Mouse (Mus musculus) brain, adult 2 months (tissue): ENCODE data around the gene Gfra4.
"Not testable (repeated sequence)": the region's sequence is repeated elsewhere in the genome, so short reads cannot be mapped to it uniquely, and the experiment has no call there.

Experiments
- DNase-seq: peaks from one replicate; pipeline ENCODE4 v3.0.0; 2011; ENCODE audit warnings: low read depth, low spot score

The Gfra4 gene

GRCm38 (mm10) chr2:131052043-131052442 lies 9.2 kb upstream of the Gfra4 start:
- DNase-seq = no peak

DNA sequence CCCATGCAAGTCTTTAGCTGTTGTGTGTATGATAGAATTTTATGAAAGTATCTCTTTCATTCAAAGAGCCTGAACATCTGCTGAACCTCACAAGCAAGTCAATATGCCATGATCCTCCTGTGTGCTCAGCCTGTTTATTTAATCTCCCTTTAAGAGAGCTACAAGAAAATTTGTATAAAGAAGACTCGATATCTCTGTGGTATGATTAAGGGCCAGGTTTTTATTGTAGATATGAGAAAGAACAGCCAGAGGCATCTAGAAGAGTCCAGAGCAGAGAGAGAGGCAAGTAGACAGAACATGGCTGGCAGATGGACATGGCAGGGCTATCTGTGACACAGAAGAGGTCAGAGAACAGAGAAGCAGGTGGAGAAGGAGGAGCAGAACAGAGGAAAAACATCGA lies 3.1 kb upstream of the Gfra4 start:
- DNase-seq = no peak

GRCm38 (mm10) chr2:131044989-131045720 lies 2.3 kb upstream of the Gfra4 start:
- DNase-seq = no peak

DNA sequence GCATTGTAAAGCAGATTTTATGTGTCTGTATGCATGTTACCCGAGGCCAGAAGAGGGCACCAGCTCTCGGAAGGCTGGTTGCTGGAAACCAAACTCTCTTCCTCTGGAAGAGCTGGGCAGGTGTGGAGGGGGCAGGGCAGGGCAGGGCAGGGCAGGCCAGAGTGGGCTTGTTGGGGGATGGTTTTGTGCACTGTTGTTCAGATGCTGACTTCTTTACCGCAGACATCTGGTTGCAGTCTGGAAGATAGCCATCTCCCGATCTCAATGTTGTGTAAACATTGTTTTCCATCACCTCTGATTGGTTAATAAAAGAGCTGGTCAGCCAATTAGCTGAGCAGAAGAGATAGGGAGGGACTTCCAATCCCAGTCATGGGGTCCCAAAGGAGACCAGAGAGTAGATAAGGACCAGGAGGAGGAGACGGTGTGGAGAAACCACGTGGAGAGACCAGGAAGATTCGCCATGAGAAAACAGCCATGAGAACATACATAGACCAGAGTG lies 1.5 kb upstream of the Gfra4 start:
- no peak for DNase-seq

DNA sequence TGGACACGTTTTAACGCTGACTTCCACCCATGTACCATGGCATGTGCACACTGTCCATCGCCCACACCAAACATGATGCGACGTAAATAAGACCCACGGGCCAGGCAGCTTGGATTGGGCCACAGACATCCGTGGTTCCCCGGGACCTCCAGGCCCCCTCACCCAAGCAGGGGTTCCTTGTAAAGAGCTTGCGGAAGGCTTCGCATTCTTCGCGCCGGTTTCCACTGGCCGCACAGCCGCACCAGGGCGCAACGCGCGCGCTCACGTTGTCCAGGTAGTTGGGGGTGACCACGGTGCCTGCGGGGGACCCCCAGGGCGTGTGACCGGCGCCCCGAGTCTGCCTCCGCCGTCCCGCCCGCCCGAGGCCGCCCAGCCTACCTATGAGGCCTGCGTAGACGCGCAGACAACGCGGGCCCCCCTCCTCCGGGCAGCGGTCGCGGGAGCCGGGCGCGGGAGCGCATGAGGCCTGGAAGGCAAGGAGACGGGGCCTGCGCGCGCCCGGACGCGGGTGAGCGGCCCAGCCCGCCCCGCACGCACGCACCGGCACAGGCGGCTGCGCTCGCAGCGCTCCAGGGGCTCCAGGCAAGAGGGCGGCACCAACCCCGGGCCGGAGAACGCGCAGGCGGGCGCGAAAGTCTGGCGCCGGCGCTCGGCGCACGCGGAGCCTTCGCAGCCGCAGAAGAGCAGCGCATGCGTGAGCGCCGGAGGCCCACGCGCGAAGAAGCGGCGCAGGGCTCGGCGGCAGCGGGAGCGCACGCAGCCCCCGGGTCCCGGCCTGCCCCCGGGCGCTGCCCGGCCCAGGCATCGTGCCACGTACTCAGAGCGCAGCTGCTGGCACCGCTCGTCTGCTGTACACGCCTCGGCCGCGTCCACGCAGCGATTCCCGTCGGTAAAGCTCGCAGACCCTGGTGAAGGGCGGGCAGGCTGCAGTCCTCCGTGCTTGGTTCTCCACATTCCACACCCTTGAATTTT lies 1.7 kb downstream of the Gfra4 start:
- DNase-seq = peak; percentile 92

GRCm38 (mm10) chr2:131038675-131039074 lies 4.2 kb downstream of the Gfra4 start:
- no peak for DNase-seq

GRCm38 (mm10) chr2:131038197-131038596 lies 4.7 kb downstream of the Gfra4 start:
- DNase-seq = no peak

DNA sequence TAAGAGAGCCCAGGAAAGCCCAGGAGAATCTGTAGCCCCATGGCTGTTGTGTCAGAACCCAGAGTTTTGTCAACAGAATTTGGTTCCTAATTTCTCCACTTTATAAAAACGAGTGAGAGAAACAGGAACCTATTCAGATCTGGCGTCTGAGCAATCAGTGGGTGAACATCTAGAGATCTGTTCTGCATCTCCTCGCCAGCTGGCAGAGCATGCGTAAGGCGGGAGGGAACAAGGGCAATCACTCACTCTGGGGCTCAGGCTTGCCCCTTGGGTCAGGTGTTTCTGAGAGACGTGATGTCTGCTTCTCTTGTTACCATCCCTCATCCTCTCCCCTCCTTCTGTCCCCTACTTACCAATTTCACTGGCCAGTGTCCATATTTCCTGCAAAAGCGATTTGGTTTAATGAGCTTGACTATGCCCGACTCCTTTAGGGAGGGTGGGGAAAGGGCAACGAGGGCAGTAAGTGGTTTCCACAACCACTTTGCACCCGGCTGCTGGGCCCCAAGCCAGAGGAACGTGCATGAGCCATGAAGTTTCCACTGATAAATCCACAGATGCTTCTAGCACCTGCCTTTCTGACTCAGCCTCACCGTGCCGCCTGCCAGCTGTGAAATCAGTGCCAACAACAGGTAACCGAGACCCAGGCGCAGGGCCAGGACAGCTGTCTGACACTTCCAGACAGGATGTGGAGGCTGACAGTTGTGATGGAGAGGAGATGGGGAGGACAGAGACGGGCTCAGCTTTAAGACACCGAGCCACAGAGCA lies 5.5 kb downstream of the Gfra4 start:
- DNase-seq = peak; percentile 66

DNA sequence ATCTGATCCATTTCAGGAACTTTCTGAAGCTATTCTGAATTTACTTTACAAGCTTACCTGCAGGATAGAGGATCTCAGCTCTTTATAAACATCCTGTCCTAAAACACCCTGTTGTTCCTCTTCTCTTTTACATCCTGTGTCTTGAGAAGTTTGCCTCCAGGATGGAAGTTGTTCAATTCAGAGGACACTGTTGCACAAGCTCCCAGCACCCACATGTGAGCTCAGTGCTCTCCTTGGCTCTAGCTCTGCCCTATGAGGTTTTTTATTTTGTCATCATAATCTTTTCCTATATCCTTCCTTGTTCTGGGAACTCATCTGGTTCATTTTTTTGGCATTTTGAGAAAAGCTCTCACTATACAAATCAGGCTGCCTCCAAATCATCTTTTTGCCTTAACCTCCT lies 6.1 kb downstream of the Gfra4 start:
- no peak for DNase-seq

DNA sequence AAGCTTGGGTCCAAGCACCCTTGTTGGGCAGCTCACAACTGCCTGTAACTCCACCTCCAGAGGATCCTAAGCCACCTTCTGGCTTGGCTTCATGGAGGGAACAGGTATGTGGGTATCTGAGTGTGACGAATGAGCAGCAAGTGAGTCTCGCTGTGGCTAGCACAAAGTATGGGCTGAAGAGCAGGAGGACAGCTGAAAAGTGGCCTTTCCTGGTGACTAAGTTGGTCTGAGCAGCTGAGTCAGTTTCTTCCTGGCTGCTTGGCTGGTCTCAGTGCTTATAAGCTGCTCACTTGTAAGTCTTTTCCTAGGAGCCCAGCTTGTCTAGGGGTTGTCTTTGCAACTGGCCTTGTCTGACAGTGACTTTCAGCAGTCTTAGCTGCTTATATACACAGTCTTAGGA lies 6.5 kb downstream of the Gfra4 start:
- no peak for DNase-seq

DNA sequence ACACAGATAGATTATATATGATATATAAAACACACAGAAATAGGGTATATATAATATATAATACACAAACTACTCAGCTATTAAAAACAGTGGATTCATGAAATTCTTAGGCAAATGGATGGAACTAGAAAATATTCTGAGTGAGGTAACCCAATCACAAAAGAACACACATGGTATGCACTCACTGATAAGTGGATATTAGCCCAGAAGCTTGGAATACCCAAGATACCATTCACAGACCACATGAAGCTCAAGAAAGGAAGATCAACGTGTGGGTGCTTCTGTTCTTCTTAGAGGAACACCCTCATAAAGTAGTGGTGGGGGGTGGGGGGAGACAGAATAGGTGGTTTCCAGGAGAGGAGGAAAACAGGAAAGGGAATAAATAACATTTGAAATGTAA lies 11.5 kb downstream of the Gfra4 start:
- DNase-seq = not testable (repeated sequence)

DNA sequence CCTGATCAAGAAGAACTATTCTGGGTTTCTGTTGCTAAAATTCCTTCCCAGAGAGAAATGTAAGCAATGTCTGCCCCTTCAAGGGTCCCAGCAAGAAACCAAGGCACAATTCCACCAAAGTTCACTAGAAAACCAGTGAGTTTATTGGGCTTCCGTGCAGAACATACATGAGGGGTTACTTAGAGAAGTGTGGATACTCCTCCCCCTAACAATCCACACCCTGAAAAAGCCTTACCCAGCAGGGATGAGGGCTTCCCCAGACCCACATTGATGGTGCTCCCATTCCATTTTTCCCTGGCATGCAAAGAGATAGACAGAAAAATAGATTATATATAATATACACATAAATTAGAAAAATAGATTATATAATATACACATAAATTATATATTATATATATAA lies 11.9 kb downstream of the Gfra4 start:
- DNase-seq = no peak

DNA sequence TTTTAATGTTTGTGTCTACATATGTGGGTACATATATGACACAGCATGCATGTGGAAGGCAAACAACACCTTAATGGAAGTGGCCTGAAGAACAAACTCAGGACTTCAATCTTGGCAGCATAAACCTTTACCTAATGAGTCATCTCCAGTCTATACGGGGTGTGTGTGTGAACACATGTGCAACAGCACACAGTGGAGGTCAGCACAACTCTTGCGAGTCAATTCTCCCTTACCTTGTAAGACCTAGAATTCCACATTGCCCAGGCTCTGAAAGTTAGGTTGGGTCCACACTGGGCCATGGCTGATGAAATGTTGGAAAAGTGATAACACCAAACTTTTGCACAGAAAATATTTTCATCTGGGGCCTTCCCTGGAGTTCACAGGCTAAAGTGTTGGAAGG lies 12.3 kb downstream of the Gfra4 start:
- DNase-seq = no peak

- peak; percentile 74 for DNase-seq
Observed at GRCm38 (mm10) chr2:131029065-131029935, 13.6 kb downstream of the Gfra4 start.

- no peak for DNase-seq
Observed at GRCm38 (mm10) chr2:131026941-131027340, 15.9 kb downstream of the Gfra4 start.

GRCm38 (mm10) chr2:131025230-131025629 lies 17.7 kb downstream of the Gfra4 start:
- no peak for DNase-seq

- no peak for DNase-seq
Observed at GRCm38 (mm10) chr2:131010566-131010965, 32.3 kb downstream of the Gfra4 start.

- DNase-seq = no peak
Observed at GRCm38 (mm10) chr2:131009123-131009522, 33.8 kb downstream of the Gfra4 start.

- peak; percentile 79 for DNase-seq
Observed at GRCm38 (mm10) chr2:130992818-130993217, 50.1 kb downstream of the Gfra4 start.
